Mouse (Mus musculus) heart, adult 8-10 months (tissue): ENCODE measurements around the gene Plcb1. TPM values are rescaled to one million over a fixed set of nuclear protein-coding genes. Genes with fewer than 3 reads are reported as not detected.
"Not testable (repeated sequence)": the region's sequence is repeated elsewhere in the genome, so short reads cannot be mapped to it uniquely, and the experiment has no call there.

Source experiments
- DNase-seq: peaks from one replicate; pipeline ENCODE4 v3.0.0; 2022; ENCODE audit warnings: low spot score
- total RNA-seq, 4 experiments: library from RNA; stranded (reverse); gene quantifications; 2 replicates each; pipeline ENCODE4 v1.2.4; 2022

The Plcb1 gene
- total RNA-seq, 4 experiments from 2014 or later: 3.8 to 4.4 (median 4.1) TPM

GRCm38 (mm10) chr2:135305736-135306471, 520.0 kb downstream of the Plcb1 start:
- DNase-seq: no peak

DNA sequence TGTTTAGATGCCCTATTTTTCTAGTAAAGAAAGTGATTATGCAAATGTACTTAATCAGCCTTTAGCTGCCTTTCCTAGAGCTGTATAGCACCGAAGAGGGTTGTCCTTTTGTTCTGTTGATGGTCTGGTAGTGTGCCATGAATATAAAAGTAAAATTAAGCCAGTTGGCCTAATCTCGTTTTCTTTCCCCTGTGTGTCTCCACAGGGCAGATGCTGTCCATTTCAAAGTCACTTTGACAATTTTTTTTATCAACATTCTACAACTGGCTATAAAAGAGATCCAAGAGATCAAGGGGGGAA, 520.6 kb downstream of the Plcb1 start:
- DNase-seq: no peak

- DNase-seq: no peak
Observed at GRCm38 (mm10) chr2:135307787-135308186, 521.9 kb downstream of the Plcb1 start.

DNA sequence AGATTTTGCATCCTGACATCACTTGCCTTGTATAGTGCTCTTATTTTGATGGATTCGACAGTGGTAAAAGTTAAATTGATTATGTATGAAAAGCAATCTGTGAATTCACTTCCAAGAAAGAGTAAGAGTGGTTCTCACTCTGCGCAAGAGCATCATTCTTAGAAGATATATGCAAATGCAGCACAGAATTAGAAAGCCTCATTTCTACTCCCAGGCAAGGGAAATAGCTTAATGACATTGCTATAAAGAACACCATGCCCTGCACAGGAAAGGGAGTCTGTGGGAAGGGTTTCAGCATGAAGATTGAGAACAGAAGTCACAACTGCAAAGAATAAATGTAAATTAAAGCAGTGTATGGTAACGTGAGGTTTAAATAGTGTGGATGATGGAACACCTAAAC, 530.1 kb downstream of the Plcb1 start:
- no peak for DNase-seq

- DNase-seq: no peak
Observed at GRCm38 (mm10) chr2:135318136-135318535, 532.3 kb downstream of the Plcb1 start.

DNA sequence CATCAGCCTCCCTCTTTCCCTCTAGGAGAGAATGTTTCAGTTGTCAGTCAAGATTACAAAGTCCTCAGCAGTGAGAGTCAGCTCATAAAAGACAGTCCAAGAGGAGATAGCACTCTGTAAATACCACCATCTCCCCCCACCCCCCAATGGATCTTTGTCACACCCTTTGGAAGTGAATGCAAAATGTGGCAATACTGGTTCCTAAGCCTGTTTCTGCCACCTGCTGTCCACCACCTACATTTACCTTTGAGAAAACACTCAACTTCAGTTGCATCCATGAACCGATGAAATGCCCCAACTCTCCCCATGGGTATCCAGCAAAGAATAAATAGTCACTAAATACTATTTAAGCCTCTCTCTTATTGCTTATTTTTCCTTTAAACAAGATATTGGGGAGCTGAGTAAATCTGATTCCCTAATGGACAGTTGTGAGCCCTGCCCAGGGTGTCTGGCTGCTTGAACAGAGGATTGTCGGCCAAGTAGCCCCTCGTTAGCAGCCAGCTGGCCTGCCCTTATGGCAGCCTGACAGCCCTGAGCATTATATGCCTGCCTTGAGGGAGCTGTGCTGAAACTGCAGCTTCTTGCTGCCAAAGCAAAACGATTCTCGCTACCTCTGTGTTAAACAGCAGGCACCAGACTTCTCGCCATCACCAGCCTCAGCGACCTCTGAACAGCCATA, 537.5 kb downstream of the Plcb1 start:
- no peak for DNase-seq

DNA sequence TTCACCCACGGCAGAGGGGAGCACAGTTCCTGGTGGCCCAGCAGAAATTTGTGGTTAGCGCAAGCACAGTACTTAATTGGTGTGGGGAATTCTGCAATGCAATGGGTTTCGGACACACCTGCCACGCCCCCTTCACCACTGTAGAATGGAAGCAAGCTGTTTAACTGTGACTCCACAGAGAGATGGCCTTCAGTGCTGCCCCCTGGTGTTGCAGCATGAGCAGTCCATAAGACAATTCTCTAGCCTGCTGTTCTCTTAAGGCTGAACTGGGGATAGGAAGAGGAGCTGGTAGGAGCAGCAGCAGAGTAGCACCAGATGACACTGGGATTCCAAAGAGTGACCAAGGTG, 538.1 kb downstream of the Plcb1 start:
- DNase-seq: peak; percentile 58

DNA sequence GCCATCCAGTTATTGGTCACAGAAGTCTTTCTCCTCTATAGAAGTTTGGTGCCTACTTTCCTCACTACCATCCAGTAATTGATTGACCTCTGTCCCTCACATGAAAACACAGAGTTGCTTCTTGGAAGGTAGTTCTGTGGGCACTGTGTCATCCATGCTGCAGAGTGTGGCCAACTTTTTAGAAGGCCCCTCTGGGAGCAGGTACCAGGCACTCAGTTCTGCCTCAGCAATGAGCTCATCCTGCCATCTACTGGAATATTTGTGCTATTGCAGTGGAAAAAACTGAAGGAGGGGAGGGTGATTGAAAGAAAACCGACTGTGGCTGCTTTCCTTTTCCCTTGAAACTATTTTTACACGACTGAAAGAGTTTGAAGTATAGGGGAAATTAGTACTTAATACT, 542.9 kb downstream of the Plcb1 start:
- DNase-seq: peak; percentile 25

DNA sequence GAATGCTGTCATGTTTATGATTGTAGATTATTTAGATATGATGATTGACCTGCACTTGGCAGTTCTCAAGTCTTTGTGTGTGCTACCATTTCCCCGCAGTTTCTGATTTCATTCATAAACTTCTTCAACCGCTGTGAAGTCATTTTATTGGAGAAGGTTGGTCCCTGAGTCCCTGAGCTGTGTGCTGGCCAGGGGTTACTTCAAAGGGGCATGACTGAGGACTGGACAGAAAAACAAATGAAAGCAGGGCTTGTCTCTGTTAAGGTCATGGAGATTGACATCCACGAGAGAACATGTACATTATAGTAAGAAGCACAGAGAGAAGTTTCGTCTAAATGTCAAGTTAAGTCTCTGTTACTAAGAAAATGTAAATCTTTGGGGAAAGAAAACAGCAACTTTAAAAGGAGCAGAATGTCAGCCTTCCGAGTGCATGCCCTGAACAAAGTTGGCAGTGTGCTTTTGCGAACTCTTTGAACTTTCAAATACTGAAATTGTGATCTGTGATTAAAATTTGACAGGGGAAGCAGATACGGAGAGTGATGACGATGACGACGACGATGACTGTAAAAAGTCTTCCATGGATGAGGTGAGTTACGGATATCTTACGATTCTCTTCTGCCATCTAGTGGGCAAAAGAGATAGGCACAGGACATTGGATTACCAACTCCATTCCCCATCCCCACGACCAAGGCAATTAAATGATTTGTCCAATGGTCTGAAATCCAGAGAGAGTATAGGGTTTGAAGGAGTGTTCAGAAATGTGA, 544.1 kb downstream of the Plcb1 start:
- DNase-seq: peak; percentile 56

DNA sequence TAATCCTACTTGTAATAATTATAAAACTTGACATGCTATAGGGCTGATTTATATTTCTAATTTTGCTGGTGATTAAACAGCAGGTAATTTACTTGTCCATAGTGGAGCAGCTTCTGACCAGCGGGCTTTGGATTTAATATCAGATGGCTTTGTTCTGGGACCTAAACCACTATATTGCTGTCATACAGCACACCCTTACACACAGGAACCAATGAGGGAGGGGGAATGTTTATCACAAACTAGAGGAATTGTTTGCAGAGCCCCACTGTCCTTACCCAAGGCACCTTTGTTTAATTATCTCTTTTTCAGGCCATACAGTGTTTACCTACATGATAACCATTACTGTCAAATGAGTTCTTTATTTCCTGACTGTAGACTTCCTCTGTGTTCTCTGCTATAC, 546.0 kb downstream of the Plcb1 start:
- no peak for DNase-seq

DNA sequence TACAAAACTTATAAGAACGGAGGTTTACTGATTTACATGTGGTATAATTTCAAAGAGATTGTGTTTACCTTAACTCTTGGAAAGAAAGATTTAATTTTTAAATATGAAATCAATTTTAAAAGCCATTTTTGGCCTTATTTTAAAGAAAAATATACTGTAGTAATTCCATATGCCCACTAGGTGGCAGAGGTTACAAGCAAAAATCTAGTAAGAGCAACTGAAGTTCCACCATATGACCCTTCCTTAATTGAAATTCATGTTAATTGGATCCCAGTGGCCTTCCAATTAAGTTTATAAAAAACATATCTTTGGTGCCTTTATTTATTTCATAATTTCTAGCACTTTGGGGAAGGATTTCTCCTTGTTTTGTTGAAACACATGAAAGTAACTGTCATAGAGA, 570.4 kb downstream of the Plcb1 start:
- DNase-seq: peak; percentile 6

DNA sequence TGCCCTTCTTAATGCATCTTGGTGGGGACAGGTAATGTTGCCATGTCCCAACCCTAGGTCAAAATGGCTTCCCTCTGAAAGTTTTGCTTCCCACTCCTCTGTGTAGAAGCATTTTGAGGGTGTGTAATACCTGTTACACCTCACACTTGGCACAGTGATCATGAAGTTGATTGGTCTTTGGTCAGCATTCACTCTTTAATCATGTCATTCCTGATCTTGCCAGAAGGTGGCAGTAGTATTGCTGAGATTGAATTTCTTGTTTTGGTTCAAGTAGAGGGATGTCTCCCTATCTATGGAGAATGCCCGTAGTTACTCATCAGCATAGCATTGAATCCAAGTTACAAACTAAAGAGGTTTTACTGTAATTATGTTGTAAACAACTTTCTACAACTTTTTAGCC, 575.9 kb downstream of the Plcb1 start:
- DNase-seq: peak; percentile 48

GRCm38 (mm10) chr2:135362948-135363347, 577.1 kb downstream of the Plcb1 start:
- no peak for DNase-seq

DNA sequence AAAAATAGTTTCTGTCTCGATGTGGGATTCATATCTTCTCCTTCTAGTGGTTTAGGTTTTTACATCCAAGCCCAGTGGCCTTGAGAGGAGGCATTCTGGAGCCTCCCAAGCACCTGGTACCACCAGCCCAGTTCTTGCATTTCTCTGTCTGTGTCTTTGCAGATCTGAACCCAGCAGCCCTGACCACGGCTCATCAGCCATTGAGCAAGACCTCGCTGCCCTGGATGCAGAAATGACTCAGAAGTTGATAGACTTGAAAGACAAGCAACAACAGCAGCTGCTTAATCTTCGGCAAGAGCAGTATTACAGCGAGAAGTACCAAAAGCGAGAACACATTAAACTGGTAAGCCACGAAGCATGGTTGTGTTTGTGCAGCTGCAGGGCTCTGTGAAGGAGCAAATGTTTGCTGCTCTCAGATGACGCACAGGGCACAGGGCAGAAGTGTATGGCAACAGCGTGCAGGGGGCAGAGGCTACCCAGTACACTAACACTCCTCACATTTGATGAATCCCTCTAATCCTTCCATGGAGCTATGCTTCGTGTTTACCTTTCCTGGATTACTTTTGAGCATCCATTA, 584.5 kb downstream of the Plcb1 start:
- no peak for DNase-seq

DNA sequence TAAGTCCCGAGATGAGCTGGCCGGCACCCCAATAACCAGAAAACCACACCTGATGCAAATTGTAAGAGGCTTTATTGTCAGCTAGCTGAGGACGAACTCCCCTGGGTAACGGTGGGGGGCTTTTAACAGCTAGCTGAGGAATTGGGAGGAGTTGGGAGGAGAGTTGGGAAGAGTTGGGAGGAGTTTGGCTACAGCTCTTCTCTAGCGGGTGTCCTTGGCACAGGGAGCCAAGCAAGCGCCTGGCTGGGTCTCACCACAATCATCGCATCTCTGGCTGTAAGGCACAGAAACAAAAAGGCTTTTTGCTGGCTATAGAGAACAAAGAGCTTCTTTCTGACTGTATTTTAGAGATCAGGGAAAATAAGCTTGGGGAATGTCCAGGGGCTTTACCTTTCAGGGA, 594.9 kb downstream of the Plcb1 start:
- DNase-seq: not testable (repeated sequence)

DNA sequence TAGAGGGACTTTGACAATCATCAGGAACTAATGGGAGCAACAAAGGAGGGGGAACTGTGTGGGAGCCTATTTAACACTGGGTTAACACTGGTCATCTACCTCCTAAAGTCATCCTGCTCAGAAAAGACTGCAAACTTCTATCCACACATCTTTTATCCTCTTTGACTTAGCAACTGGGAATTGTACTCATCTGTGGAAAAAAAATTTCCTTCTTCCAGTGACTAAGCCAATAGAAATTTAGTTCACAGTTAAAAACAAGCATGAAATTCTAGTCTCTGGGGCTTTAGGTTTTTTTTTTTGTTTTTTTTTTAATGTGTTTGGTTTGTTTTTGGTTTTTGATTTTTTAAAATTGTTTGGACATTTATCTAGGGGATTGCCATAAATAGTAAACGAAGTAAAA, 595.5 kb downstream of the Plcb1 start:
- no peak for DNase-seq

DNA sequence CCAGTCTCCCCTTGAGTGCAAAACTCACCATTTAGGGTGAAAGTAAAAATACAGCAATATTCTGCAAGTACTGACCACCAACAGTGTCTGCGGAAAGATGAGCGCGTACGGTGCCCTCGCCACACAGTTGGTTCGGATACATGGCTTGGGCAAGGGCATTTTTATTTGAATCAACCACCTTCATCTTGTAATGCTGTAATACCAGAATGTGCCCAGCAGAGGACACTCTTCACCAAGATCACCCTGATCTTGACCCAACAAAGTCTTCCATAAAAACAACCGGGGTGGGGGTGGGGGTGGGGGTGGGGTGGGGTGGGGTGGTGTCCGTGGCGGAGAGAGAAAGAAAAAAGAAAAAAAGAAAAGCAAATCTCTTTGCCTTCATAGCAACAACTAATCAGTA, 602.1 kb downstream of the Plcb1 start:
- DNase-seq: peak; percentile 32

DNA sequence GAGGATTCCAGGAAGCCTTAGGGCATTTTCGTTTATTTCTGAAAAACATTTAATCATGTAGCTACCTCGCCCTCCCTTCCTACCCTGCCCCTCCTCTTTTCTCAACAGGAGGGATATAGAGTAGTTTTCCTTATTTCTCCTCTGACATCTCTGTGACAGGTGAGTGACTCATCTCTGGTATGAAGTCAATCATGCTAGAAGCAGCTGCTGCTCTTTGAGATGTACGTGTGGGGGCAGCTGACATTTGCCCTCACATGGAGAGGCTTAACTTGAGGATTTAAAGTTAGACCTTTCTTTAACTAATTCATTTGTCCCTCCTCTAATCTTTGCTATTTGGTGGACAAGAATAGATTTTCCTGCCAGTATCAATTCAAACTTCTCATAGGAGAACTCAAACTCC, 608.8 kb downstream of the Plcb1 start:
- no peak for DNase-seq

- no peak for DNase-seq
Observed at GRCm38 (mm10) chr2:135396375-135396774, 610.5 kb downstream of the Plcb1 start.

DNA sequence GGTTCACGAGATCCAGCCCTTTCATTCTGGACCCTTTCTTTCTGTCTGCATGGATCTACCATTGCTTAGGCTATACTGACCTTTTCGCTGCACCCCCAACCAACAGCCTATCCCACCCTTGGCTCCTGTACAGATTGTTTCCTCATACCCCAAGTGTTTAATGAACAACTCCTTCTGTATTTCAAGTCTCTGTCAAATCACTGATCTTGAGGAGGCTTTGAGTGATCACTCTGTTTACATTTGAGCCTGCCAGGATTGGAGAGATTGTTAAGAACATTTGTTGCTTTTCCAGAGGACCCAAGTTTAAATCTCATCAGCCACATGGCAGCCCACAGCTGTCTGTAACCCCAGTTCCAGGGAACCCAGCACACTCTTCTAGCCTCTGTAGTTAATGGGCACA, 612.1 kb downstream of the Plcb1 start:
- DNase-seq: no peak

GRCm38 (mm10) chr2:135399760-135400159, 613.9 kb downstream of the Plcb1 start:
- DNase-seq: no peak

DNA sequence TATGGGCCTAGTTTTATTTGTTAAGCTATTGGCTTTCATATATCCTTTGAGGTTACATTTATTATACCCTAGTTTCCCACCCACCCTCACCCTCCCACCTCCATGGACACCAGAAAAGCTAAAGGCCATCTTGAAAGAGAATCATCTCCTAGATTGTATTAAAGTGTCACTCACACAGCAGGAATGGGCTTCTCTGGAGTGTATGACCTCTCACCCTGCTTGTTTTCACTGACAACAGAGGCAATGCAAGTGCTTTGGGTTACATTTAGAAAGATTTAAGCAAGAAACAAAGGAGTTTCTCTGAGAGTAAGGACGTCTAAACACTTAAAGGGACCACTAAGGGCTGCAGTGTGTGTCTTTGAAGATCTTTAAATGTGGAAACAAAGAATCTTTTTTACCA, 617.0 kb downstream of the Plcb1 start:
- DNase-seq: no peak

DNA sequence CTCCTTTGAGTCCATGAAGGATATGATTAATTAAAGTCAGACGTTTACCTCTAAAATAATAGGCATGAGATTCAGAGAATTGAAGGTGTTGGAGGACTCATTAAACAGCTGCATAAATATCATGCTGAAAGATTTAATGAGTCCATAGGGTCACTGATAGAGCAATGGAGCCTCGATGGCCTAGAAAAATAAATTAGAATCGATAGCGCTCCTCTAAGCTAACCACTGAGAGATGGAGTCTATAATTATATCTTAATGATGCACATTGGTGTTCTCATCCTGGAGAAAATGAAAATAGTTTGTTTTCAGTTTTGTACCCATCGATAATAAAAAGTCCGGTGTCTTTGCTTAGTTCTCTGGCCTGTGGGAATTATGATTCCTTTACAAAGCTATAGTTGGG, 617.5 kb downstream of the Plcb1 start:
- no peak for DNase-seq
